Mouse (Mus musculus) intestine, embryonic 15.5 days (tissue): Measurements from ENCODE around the gene Chrm5. TPM values are rescaled to one million over a fixed set of nuclear protein-coding genes. Genes with fewer than 3 reads are reported as not detected.

Experiments
- ATAC-seq: fragments of 200-750 bp; cut with Nextera tagmentation; 2 replicates; pipeline ENCODE4 v1.8.0; 2017; ENCODE audit warnings: moderate TSS enrichment, moderate library complexity
- H3K27ac ChIP-seq: fragments of 300-500 bp; sonication (generic); 2 replicates; pipeline ENCODE4 v1.5.1; 2015; ENCODE audit warnings: mild to moderate bottlenecking, inconsistent platforms
- H3K27me3 ChIP-seq: fragments of 300-500 bp; sonication (generic); replicated peaks from 2 replicates; pipeline ENCODE4 v1.6.1; 2015; ENCODE audit warnings: inconsistent platforms
- H3K36me3 ChIP-seq: fragments of 300-500 bp; sonication (generic); 2 replicates; pipeline ENCODE4 v1.6.1; 2015; ENCODE audit warnings: inconsistent platforms
- H3K4me1 ChIP-seq: fragments of 300-500 bp; sonication (generic); replicated peaks from 2 replicates; pipeline ENCODE4 v1.6.1; 2015; ENCODE audit warnings: inconsistent platforms
- H3K4me2 ChIP-seq: fragments of 300-500 bp; sonication (generic); replicated peaks from 2 replicates; pipeline ENCODE4 v1.6.1; 2015; ENCODE audit warnings: mild to moderate bottlenecking, inconsistent platforms
- H3K4me3 ChIP-seq: fragments of 300-500 bp; sonication (generic); replicated peaks from 2 replicates; pipeline ENCODE4 v1.5.1; 2015; ENCODE audit warnings: inconsistent platforms
- H3K9ac ChIP-seq: fragments of 300-500 bp; sonication (generic); 2 replicates; pipeline ENCODE4 v1.6.1; 2015; ENCODE audit warnings: inconsistent platforms
- H3K9me3 ChIP-seq: fragments of 300-500 bp; sonication (generic); 2 replicates; pipeline ENCODE4 v1.6.1; 2016; ENCODE audit warnings: inconsistent platforms
- WGBS: fragments of 180-500 bp; shearing (Covaris S2); methylation state at CpG from one replicate; pipeline ENCODE4 v1.1.7; 2015; 5-methylcytosine and 5-hydroxymethylcytosine counted together
- polyA plus RNA-seq: library from polyadenylated mRNA; unstranded; fragments of >200 nt; fragmentation: Nextera tagmentation; extraction: Ambion mirVana; gene quantifications from 2 replicates; pipeline ENCODE4 v1.2.1, GENCODE M21; 2015

Gene Chrm5
- polyA plus RNA-seq, 1 experiment from 2014 or later: 0.09 TPM

DNA sequence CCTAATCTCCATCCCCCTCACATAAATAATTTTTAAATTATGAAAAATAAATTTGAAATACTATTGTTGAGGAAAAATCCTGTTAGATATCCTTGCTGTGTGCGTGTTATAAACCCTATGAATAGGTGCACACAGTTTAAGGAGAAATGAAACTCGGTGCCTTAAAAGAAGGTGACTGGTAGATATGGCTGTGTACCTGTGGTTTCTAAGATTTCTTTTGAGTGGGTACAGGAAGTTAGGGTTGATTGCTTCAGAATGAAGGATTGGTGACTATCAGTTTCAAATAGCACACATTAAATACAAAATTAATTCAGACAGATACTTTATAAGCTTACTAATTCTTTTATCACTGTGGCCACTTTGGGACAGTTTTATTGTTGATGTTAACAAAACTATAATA, 43.0 kb downstream of the Chrm5 start:
- no peak for ATAC-seq
- Histone ChIP-seq H3K27me3 (no peaks in the 10 kb centered on the region), H3K9ac (no peak overlapping the region), H3K36me3 (no peaks in the 10 kb centered on the region), H3K4me2 (no peak overlapping the region), H3K9me3 (no peaks in the 10 kb centered on the region), H3K27ac (no peak overlapping the region), H3K4me1 (no peaks in the 10 kb centered on the region), H3K4me3 (no peak overlapping the region)
- WGBS: 92% methylated on average over 2 of the region's 2 CpGs

DNA sequence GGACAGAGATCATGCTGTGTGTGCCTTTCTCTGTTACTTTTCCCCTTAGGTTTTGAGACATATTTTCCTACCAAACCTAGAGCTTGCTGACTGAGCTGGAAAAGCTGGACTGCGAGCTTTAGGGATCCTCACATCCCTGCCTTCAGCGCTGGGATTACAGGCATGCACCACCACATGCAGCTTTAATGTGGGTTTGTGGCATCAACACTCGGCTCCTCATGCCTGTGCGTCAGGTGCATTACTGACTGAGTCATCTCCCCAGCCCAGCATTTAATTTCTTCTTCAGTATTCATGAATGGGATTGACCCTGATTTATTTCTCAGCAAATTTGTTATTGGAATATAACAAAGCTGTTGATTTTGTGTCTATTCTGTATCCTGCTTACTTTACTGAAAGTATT, 44.3 kb downstream of the Chrm5 start:
- H3K9me3 ChIP-seq: no peaks in the 10 kb centered on the region
- H3K27ac ChIP-seq: no peak overlapping the region
- H3K4me3 ChIP-seq: no peak overlapping the region
- no peaks in the 10 kb centered on the region for H3K27me3 ChIP-seq
- ATAC-seq: no peak
- no peak overlapping the region for H3K9ac ChIP-seq
- H3K36me3 ChIP-seq: no peaks in the 10 kb centered on the region
- no peak overlapping the region for H3K4me2 ChIP-seq
- H3K4me1 ChIP-seq: no peaks in the 10 kb centered on the region
- WGBS: 79% methylated on average over 4 of the region's 4 CpGs

DNA sequence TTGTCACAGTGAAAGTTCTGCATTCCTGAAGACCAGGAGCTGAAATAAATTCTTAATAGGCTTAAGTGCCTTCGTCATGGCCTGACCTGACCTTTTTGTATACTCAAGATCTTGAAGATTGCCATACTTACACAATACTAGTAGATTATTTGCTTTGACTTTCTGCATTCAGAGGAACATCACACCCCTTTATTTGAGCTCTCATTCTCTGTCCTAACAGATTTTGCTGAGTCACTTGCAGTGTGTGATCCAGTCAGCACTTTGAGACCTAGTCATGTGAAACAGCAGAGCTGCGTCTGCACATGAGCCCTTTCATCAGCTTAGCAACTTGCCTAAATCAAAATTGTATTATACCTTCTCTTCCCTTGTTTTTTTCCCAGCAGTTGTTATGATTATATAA, 47.2 kb downstream of the Chrm5 start:
- ATAC-seq: no peak
- H3K4me2 ChIP-seq: no peak overlapping the region
- H3K4me3 ChIP-seq: no peak overlapping the region
- H3K9ac ChIP-seq: no peak overlapping the region
- no peak overlapping the region for H3K27ac ChIP-seq
- H3K36me3 ChIP-seq: no peaks in the 10 kb centered on the region
- H3K27me3 ChIP-seq: no peaks in the 10 kb centered on the region
- H3K9me3 ChIP-seq: no peaks in the 10 kb centered on the region
- 46% methylated on average over 2 of the region's 2 CpGs for WGBS
- no peaks in the 10 kb centered on the region for H3K4me1 ChIP-seq

- no peak for ATAC-seq
- no peak overlapping the region for H3K4me3 ChIP-seq
- H3K9me3 ChIP-seq: no peaks in the 10 kb centered on the region
- no peak overlapping the region for H3K4me2 ChIP-seq
- H3K27me3 ChIP-seq: no peaks in the 10 kb centered on the region
- 82% methylated on average over 2 of the region's 2 CpGs for WGBS
- H3K4me1 ChIP-seq: no peaks in the 10 kb centered on the region
- H3K36me3 ChIP-seq: no peaks in the 10 kb centered on the region
- no peak overlapping the region for H3K27ac ChIP-seq
- H3K9ac ChIP-seq: no peak overlapping the region
Measured at GRCm38 (mm10) chr2:112432523-112432922, 48.0 kb downstream of the Chrm5 start.

GRCm38 (mm10) chr2:112430403-112430802, 50.2 kb downstream of the Chrm5 start:
- Histone ChIP-seq H3K4me3 (no peak overlapping the region), H3K27ac (no peak overlapping the region), H3K36me3 (no peaks in the 10 kb centered on the region), H3K27me3 (no peaks in the 10 kb centered on the region), H3K4me1 (no peaks in the 10 kb centered on the region), H3K9me3 (no peaks in the 10 kb centered on the region), H3K4me2 (no peak overlapping the region), H3K9ac (no peak overlapping the region)
- WGBS: 60% methylated on average over 5 of the region's 5 CpGs
- no peak for ATAC-seq

DNA sequence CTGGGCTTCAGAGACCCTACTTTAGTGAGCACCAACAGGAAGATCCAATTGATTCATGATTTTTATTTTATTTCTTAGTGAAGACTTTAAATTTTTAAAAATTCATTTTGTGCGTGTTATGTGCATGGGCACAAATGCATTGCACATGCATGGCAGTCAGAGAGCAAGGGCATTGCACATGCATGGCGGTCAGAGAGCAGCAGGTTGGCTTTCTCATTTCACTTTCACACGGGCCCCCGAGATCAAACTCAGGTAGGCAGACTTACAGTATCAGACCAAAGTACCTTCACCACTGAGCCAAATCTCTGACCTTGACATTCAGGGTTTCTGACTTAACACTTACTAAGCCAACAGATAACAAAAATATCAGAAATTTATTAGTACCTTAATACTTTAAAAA, 50.9 kb downstream of the Chrm5 start:
- WGBS: 84% methylated on average over 4 of the region's 4 CpGs
- Histone ChIP-seq H3K36me3 (no peaks in the 10 kb centered on the region), H3K27me3 (no peaks in the 10 kb centered on the region), H3K27ac (no peak overlapping the region), H3K4me2 (no peak overlapping the region), H3K9ac (no peak overlapping the region), H3K4me3 (no peak overlapping the region), H3K9me3 (no peaks in the 10 kb centered on the region), H3K4me1 (no peaks in the 10 kb centered on the region)
- ATAC-seq: no peak

Other genes starting within 250 kb of the Chrm5 start
- gene Lpcat4, start 241.3 kb downstream of the Chrm5 start, polyA plus RNA-seq: 22.8 and 23.8 TPM in 2 replicates
- gene Nutm1, start 221.5 kb downstream of the Chrm5 start, polyA plus RNA-seq: not detected in 2 replicates
- 256 and 271 TPM in 2 replicates for gene Nop10, start 218.8 kb downstream of the Chrm5 start, polyA plus RNA-seq
- 13.8 TPM in 2 replicates for gene Slc12a6, start 214.9 kb downstream of the Chrm5 start, polyA plus RNA-seq
- gene Gm21985, start 214.5 kb downstream of the Chrm5 start, polyA plus RNA-seq: not detected in 2 replicates
- gene Emc4, start 112.7 kb downstream of the Chrm5 start, polyA plus RNA-seq: 109 and 113 TPM in 2 replicates
- 35.2 and 43.0 TPM in 2 replicates for gene Katnbl1, start 101.6 kb downstream of the Chrm5 start, polyA plus RNA-seq
- 19.6 and 20.6 TPM in 2 replicates for gene Emc7, start 25.8 kb downstream of the Chrm5 start, polyA plus RNA-seq
- gene Aven, start 12.2 kb upstream of the Chrm5 start, polyA plus RNA-seq: 8.4 and 11.9 TPM in 2 replicates